Mouse (Mus musculus): Measurements from ENCODE around the gene Irs2.

The Irs2 gene

GRCm38 (mm10) chr8:11008379-11008775 is at the start of gene Irs2:
Gene Irs2 (minus strand): TSS chr8:11008458.
- DNase-seq = no peak

GRCm38 (mm10) chr8:11056665-11057064 is 48.4 kb upstream of the Irs2 start:
- no peak for DNase-seq

DNA sequence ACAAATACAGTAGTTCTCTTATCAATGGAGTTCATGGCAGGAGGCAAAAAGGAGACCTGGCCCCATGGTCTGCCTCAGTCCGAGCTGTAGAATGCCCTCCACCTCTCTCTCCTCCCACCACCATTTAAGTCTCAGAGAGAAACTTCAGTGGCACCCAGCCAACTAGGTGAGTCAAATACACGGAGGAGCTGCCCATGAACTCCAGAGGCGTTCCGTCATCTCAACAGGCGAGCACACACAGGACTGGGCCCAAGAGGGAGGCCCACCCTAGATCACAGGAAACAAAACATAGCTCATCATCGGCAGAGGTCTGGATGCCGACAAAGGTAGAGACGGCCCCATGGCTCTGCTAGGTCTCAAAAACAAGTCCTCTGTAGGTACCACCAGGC is 47.9 kb upstream of the Irs2 start:
- no peak for DNase-seq

DNA sequence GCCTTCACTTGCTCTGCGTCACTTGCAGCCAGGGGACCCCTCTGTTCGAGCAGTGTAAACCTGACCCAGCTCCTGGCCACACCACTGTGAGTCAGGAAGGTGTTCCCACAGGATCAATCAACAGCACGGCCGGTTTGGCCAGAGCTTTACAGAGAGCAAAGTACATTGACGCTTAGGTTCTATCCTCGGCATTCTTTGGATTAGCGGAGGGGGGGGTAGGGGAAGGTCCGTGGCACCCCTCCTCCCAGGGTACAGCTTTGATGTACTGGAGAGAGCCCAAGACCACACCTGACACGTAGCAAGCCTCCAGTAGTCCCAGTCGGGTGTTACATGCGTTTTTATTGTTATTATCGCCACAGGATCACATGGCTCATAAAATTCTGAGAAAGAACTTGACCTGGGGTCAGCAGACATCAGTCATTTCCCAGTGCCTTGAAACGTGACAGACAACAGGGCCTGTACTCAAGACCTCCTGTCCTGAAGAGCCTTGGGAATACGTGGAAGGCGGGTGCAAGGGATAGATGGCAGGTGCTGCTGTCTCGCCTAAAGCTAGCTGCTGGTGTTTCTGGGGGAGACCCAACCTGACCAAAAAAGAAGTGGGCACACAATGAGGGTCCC is 47.4 kb upstream of the Irs2 start:
- DNase-seq = peak; percentile 36

DNA sequence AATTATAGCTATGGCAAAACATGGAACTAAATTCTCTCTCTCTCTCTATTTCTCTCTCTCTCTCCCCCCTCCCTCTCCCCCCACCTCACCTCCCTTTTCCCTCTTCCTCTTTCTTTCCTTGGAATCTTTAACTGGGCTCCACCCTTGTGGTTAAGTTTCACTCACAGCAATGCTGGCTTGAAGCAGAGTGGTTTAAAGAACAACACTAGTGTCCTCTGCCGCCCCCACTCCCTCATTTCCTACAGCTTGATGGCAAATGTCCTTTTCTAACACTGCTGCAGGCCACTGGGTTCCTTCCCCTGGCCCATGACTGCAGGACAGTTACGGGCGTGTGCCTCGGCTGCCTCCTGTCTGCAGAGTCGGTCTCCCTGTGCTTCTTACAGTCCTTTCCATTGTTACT is 41.6 kb upstream of the Irs2 start:
- no peak for DNase-seq

- no peak for DNase-seq
These were observed 39.6 kb upstream of the Irs2 start for GRCm38 (mm10) chr8:11047812-11048211.

DNA sequence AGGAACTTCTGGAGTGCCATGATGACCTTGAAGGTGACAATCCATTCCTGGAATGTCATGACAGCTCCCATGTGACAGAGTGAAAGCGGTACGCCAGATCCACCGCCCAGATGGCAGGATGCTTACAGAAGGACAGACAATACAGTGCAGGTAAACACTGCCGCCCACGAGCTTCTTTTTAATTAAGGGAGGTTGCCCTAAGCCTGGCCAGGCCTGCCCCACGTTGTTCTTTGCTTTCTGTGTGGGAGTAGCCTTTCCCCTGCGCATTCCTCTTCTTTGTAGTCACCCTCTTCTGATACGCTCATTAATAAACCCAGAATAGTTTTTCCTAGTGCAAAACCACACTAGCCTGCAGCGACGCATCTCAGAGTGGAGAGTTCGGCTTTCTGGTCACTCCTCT is 36.4 kb upstream of the Irs2 start:
- no peak for DNase-seq

DNA sequence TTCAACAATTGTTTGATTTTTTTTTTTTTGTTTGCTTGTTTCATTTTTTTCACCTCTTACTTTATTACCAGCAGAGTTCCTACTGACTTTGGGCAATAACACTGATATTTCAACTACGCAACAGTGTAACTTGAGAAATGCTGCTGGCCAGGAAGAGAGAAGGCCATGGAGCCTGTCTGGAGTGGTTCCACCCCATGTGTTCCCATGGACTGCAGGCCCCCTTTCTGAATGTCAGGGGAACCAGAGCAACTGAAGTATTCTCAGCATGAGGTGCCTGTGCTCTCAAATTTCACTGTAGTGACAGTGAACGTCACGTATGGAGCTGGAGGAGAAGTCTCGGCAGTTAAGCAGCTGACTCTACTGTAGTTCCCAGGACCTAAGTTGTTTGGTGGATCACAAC is 35.3 kb upstream of the Irs2 start:
- no peak for DNase-seq

GRCm38 (mm10) chr8:11042872-11043587 is 34.8 kb upstream of the Irs2 start:
- no peak for DNase-seq

DNA sequence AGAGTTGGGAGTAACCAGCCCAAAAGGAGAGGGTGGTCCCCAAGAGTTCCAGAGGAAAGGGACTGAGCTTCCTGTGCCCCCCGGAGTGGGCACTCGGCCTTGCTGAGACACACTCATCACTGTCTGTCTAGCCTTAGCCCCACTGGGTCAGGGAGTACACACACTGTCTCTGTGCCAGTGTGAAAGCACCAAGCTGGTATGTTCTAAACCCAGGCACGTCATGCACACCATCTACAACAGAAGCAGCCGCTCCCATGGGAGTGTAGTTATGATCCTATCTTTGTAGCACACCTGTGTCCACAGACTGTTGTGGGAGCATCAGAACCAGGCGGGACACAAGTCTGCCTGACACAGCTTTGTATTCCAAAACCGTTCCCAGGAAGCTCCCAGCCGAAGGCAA is 31.8 kb upstream of the Irs2 start:
- no peak for DNase-seq

GRCm38 (mm10) chr8:11038788-11039187 is 30.5 kb upstream of the Irs2 start:
- no peak for DNase-seq

GRCm38 (mm10) chr8:11038367-11038766 is 30.1 kb upstream of the Irs2 start:
- DNase-seq = no peak

DNA sequence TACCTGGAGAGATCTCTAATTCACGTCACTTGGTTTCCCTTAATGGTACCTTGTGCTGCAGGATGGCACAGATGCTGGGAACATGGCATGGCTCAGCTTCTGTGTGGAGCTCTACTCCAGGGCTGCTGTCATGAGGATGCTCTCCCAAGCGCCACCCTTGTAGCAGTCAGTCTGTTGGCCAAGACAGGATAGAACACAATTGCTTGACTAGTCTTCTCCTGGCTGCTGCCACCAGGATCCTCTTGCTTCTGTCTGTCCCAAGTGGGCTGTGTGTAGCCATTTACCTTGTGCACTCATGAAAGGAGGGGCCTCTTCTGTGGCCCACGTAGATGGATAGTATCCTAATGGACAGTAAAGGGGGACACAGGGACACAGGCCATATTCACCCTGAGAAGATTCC is 28.5 kb upstream of the Irs2 start:
- no peak for DNase-seq

DNA sequence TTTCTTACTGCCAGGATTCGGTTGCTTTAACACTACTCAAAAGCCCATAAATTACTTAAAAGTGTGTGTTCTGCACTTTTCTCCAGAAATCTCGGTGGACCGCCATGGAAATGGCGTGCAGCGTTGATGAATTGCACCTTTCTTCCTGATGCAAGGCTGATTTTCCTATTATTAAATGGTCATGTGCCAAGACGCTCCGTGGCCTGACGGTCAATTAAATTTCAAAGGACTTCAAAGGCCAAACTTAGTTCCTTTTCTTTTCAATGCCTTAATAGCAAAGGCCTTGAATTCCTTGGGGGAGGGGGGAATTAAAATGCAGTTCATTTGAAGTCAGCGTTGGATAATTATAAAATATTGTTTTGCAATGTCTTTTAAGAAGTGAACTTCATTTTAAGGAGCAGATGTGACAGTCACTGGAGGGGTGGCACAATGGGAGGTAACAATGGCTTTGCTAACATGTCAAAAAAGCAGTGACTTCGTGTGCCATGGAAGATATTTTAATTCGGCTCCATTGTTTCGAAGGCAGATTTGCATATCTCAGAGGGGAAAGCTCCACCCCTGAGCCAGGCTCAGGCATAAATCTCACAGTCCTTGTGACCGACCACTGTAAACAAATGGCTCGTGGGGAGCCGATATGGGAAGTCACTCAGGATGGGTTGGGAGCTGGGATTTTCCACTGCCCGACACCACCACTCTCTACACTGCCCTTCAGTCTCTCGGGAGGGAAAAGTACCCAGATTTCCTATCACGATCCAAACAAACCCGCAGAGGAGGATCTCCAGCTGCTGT is 27.6 kb upstream of the Irs2 start:
- DNase-seq = peak; percentile 13

- DNase-seq = no peak
These were observed 16.6 kb upstream of the Irs2 start for GRCm38 (mm10) chr8:11024871-11025270.

DNA sequence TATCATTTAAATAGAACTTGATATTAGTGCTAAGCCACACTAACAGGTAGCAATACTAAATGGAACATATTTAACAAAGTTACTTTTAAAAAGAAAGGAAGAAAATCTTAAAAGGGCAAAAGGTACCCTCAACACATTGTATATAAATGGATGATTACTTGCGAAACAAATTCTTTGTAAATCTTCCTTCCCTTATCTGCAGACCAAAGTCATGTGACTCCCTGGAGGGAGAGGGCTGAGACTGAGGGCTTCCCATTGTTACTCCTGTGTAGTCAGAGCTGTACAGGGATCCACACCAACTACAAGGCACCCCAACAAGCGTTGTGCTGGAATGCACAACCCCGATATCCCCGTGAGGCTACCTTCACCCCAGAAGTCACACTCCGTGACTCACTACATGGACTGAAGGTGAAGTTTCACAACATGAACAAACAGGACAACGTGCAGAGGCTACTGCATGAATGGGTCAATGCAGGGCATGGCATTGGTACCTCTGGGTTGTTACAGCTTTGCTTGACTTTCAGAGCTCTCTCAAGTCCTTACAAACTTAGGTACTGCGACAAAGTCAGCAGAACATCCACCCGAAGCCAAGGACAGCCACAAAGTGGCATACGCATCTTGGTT is 12.8 kb upstream of the Irs2 start:
- DNase-seq = no peak

GRCm38 (mm10) chr8:11015622-11016021 is 7.4 kb upstream of the Irs2 start:
- DNase-seq = no peak

DNA sequence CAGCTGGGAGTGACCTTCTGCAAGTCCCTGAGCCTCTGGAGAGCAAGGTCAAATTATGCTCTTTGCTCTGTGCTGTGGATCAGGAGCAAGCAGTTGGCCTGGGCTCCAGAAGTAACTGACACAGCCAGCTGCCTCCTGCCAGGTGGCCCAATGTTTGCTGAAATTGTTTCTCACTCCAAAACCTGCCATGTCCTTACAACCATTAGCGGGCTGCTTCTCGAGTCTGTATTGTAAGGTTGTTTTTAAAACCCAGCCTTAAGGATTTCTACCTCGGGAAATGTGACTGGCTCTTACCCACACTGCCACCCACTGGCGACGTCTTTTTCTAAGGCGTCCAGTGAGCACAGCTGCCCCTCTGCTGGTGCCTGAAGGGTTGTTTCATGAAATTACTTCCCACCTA is 5.0 kb upstream of the Irs2 start:
- peak; percentile 72 for DNase-seq

DNA sequence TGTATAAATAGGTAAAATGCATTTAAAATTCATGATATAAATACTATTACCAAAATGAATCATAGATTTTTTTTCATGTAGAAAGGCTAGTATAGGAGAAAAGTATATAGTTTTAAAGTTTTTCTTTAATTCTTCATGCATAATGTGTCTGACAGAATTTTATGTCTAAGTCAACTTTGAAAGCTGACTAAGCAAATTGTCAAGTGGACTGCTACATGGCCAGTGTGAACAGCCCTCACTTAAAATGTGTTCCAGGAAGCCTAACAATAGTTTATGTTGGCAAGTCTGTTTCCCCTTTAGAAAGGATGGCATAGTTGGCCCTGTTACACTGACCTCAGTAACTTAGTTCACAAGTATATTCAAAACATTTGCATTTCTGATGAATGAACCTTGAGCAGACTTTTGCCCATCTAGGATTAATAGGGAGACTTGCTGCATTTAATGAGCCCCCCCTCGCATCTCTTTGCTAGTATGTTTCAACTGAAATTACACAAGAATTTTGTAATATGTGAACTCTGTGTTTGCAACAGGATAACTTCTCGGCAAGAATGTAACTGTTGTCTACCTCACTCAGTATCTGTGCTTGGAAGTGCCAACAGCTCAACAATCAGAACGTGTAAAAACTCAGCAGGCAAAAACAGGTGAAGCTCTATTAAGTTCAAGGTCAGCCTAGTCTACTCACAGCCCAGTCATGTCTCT is 3.7 kb upstream of the Irs2 start:
- no peak for DNase-seq

GRCm38 (mm10) chr8:11010913-11011605 is 2.8 kb upstream of the Irs2 start:
- peak; percentile 78 for DNase-seq

DNA sequence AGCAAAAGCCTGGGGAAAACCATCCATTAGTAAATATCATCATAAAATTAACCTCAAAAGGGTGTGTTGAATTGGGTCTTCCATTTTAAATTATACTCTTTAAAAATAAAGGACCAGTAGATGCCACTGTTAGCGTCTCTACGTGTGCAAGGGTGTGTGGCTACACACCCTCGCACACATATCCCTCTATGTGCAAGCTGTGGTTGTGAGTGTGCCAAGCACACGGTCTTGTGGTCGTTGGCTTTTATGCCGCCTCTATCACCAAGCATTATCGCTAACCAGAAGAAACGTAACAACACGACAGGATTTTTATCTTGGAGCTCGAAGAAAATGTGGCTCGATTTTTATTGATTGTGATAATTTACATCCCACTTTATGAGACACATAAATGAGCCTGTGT is 2.1 kb upstream of the Irs2 start:
- DNase-seq = no peak

DNA sequence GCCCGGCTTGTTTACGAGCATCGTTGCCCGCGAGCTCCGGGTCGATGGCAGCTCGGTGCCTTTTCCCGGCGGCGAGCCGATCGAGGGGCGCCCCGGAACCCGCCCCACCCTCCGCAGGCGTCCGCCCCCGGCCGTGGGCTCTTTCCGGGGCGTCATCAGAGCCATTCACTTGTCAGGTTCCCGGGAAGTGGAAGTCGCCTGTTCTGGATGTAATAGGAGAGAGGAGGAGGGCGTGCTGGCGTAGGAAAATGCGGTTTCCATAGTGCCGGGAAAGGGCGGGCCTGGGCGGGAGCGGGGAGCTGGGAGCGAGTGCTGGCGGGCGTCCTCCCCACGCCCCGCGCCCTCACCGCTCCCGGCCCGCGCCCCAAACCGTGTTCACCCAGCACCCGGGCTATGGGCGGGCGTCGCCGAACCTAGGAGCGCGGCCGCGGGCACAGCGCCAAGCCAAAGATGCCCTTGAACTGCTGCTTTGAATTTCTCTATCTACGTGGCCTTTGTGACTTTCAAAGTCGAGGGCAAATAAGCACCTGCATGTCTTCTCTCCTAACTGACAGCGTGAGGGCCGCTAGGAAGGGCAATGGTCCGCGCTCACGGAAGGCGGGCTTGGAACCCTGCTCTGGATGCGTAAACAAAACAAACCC is 1.3 kb upstream of the Irs2 start:
- DNase-seq = peak; percentile 74

Data from kidney, adult 9 months (tissue).